Comparison of ENCODE assay signal across 9 mouse cellular contexts in genomic region chr1:133596298-133597007, GRCm38 (mm10). TPM values are rescaled to one million over a fixed set of nuclear protein-coding genes. Genes with fewer than 3 reads are reported as not detected.
DNase-seq lines count a peak whose midpoint lies in the region; ATAC-seq and TF ChIP-seq lines count a peak whose summit lies in the region.
"Had no signal": no experiment of that assay in that cellular context is flagged by ENCODE, and none has a peak within 500 bp of the region (broad histone marks: within the 10 kb centered on the region; RNA-seq: fewer than 3 reads in every experiment).

No protein-coding gene starts in this region.

- no peak overlapping the region for H3K4me3 ChIP-seq in kidney, adult 2 months (ENCODE audit: insufficient read depth, low read depth, low read length)
- H3K4me3 ChIP-seq in kidney, embryonic 16.5 days (ENCODE audit: low read length) = no peak overlapping the region
- no peak overlapping the region; the same call in 1 of the 2 replicates for H3K4me3 ChIP-seq in midbrain, embryonic 10.5 days
- H3K4me3 ChIP-seq: neural tube, embryonic 12.5 days had no signal

- H3K4me1 ChIP-seq in kidney, adult 2 months (ENCODE audit: control insufficient read depth, insufficient read depth, low read length) = no peaks in the 10 kb centered on the region
- H3K4me1 ChIP-seq in kidney, embryonic 16.5 days (ENCODE audit: insufficient read depth, low read length) = no peaks in the 10 kb centered on the region
- peaks cover 36% of the 10 kb centered on the region for H3K4me1 ChIP-seq in midbrain, embryonic 10.5 days

- H3K4me2 ChIP-seq in kidney, embryonic 16.5 days (replicated peaks; ENCODE audit: low read depth, low read length) = no peak overlapping the region
- H3K4me2 ChIP-seq: neural tube, embryonic 12.5 days had no signal

- ATAC-seq in kidney, embryonic 16.5 days (ENCODE audit: low FRiP score, low TSS enrichment) = no peak

- no peaks in the 10 kb centered on the region for H3K27me3 ChIP-seq in kidney, adult 2 months (replicated peaks; ENCODE audit: control insufficient read depth, insufficient read depth, low read length)
- H3K27me3 ChIP-seq in kidney, embryonic 16.5 days (ENCODE audit: insufficient read depth, low read length) = no peaks in the 10 kb centered on the region
- H3K27me3 ChIP-seq in midbrain, embryonic 10.5 days (ENCODE audit: low read depth, poor library complexity, severe bottlenecking) = no peaks in the 10 kb centered on the region
- H3K27me3 ChIP-seq: neural tube, embryonic 12.5 days had no signal

- H3K9ac ChIP-seq in kidney, embryonic 16.5 days (replicated peaks; ENCODE audit: low read length) = no peak overlapping the region
- H3K9ac ChIP-seq: neural tube, embryonic 12.5 days had no signal

- peak; percentile 22 for DNase-seq in kidney, adult 2 months
- DNase-seq in brain, embryonic 14.5 days (ENCODE audit: low read depth) = peak; percentile 94
- DNase-seq in forelimb bud, embryonic 11.5 days (ENCODE audit: low read depth, low spot score) = peak; percentile 53
- peak; percentile 70 for DNase-seq in midbrain, embryonic 10.5 days (ENCODE audit: low spot score)
- DNase-seq in MN1 (ENCODE audit: low spot score) = no peak
- DNase-seq in c-Kit-positive CD71-positive TER-119-positive erythroid progenitor cells, embryonic 14.5 days (ENCODE audit: low spot score) = no peak
- no peak for DNase-seq in right cerebral cortex, postnatal 36 days (ENCODE audit: low spot score in 2 of 2)

- H3K36me3 ChIP-seq in kidney, adult 2 months (ENCODE audit: control insufficient read depth, insufficient read depth, low read length) = no peaks in the 10 kb centered on the region
- H3K36me3 ChIP-seq in kidney, embryonic 16.5 days (ENCODE audit: insufficient read depth, low read length) = 0 out of 2 replicates have a peak, but pooled peaks cover 1% of the 10 kb centered on the region
- H3K36me3 ChIP-seq in midbrain, embryonic 10.5 days = peaks cover 29% of the 10 kb centered on the region

- H3K27ac ChIP-seq in kidney, adult 2 months (ENCODE audit: insufficient read depth, low read depth, low read length) = no peak overlapping the region
- no peak overlapping the region for H3K27ac ChIP-seq in kidney, embryonic 16.5 days (ENCODE audit: low read length)
- peak overlapping the region; percentile 80 for H3K27ac ChIP-seq in midbrain, embryonic 10.5 days (replicated peaks)
- H3K27ac ChIP-seq: neural tube, embryonic 12.5 days had no signal

- no peaks in the 10 kb centered on the region for H3K9me3 ChIP-seq in kidney, embryonic 16.5 days (ENCODE audit: low read length)
- H3K9me3 ChIP-seq in midbrain, embryonic 10.5 days (replicated peaks) = no peaks in the 10 kb centered on the region
- H3K9me3 ChIP-seq: neural tube, embryonic 12.5 days had no signal

- TF ChIP-seq POLR2A in kidney, adult 2 months (IDR thresholded peaks at IDR 0.05; ENCODE audit: low read depth, low read length) = no peak
- TF ChIP-seq POLR2A in brain, embryonic 14.5 days (IDR thresholded peaks at IDR 0.05; ENCODE audit: borderline replicate concordance, extremely low read depth, insufficient read depth, insufficient read length, poor library complexity, severe bottlenecking) = no peak

- TF ChIP-seq CTCF in kidney, adult 2 months (conservative IDR thresholded peaks at IDR 0.05; ENCODE audit: insufficient read depth, insufficient read length, low read depth, low read length) = 0 out of 2 replicates have a peak, but pooled peaks have one; percentile 23
- TF ChIP-seq CTCF in brain, embryonic 14.5 days (IDR thresholded peaks at IDR 0.05; ENCODE audit: borderline replicate concordance, extremely low read depth, insufficient read depth, insufficient read length) = peak; percentile 51; the same call in 1 of the 2 replicates

- WGBS in kidney, adult 2 months = 20% methylated on average over 4 of the region's 4 CpGs
- 23% methylated on average over 4 of the region's 4 CpGs for WGBS in kidney, embryonic 16.5 days
- 4% methylated on average over 4 of the region's 4 CpGs for WGBS in midbrain, embryonic 10.5 days

RNA-seq across cellular contexts. Expression of gene Snrpe, which starts 13.6 kb away (rescaled TPM):
- polyA plus RNA-seq in kidney, adult 2 months (2012; rRNA removed) = 29.2 and 48.6 TPM in 2 replicates
- 597 and 606 TPM in 2 replicates for polyA plus RNA-seq in kidney, embryonic 16.5 days (2015; fragmentation: Nextera tagmentation; extraction: Ambion mirVana)
- 333 and 429 TPM in 2 replicates for polyA plus RNA-seq in brain, embryonic 14.5 days (2012; rRNA removed)
- polyA plus RNA-seq in midbrain, embryonic 10.5 days (2016; fragmentation: Nextera tagmentation; extraction: Ambion mirVana) = 859 and 932 TPM in 2 replicates

Comparison
In these comparisons a context has a peak if more than half of its experiments do, and no peak if none do; other contexts are left out.
1. DNase-seq: peak in kidney, adult 2 months (single experiment), brain, embryonic 14.5 days (single experiment), forelimb bud, embryonic 11.5 days (single experiment) and midbrain, embryonic 10.5 days (single experiment); none in MN1 (single experiment), c-Kit-positive CD71-positive TER-119-positive erythroid progenitor cells, embryonic 14.5 days (single experiment) and right cerebral cortex, postnatal 36 days (0 of 2).